Mouse (Mus musculus): ENCODE results near the gene Pbx2. TPM values are rescaled to one million over a fixed set of nuclear protein-coding genes. Genes with fewer than 3 reads are reported as not detected.
A peak's percentile ranks its signal among the peaks of the same experiment; 100 is the strongest.

Gene Pbx2
- polyA plus RNA-seq, 1 experiment, result 66.1 TPM

GRCm38 (mm10) chr17:34615871-34616270, 24.8 kb downstream of the Pbx2 start, which contains the start of gene Egfl8:
Egfl8 (minus strand) TSS chr17:34615971.
- H3K9me3 ChIP-seq (replicated peaks; ENCODE audit: control insufficient read depth, insufficient read depth, low read length, poor library complexity, severe bottlenecking), result no peaks in the 10 kb centered on the region
- H3K9ac ChIP-seq (ENCODE audit: low read depth, poor library complexity, severe bottlenecking), result no peak within 1 kb of the TSS
- no peaks in the 10 kb centered on the region for H3K4me1 ChIP-seq (ENCODE audit: control insufficient read depth, insufficient read depth, low read length)
- no peaks in the 10 kb centered on the region for H3K27me3 ChIP-seq (ENCODE audit: control insufficient read depth, insufficient read depth, low read length, poor library complexity, severe bottlenecking)
- no peak within 1 kb of the TSS for H3K4me3 ChIP-seq (ENCODE audit: low read depth, low read length)
- no peak within 1 kb of the TSS for H3K27ac ChIP-seq (ENCODE audit: insufficient read depth, low read length)
- H3K36me3 ChIP-seq (ENCODE audit: control insufficient read depth, insufficient read depth, low read length, poor library complexity, severe bottlenecking), result no peaks in the 10 kb centered on the region
- TF ChIP-seq POLR2A (IDR thresholded peaks at IDR 0.05; ENCODE audit: insufficient read depth, low read length) (no peak), EP300 (IDR thresholded peaks at IDR 0.05; ENCODE audit: insufficient read depth, low read depth, low read length) (no peak), CTCF (IDR thresholded peaks at IDR 0.05; ENCODE audit: low read depth, low read length) (no peak)

GRCm38 (mm10) chr17:34618999-34619398, 27.9 kb downstream of the Pbx2 start:
- Histone ChIP-seq H3K27me3 (ENCODE audit: control insufficient read depth, insufficient read depth, low read length, poor library complexity, severe bottlenecking) (no peaks in the 10 kb centered on the region), H3K4me1 (ENCODE audit: control insufficient read depth, insufficient read depth, low read length) (no peaks in the 10 kb centered on the region), H3K27ac (ENCODE audit: insufficient read depth, low read length) (no peak overlapping the region), H3K9me3 (replicated peaks; ENCODE audit: control insufficient read depth, insufficient read depth, low read length, poor library complexity, severe bottlenecking) (no peaks in the 10 kb centered on the region), H3K36me3 (ENCODE audit: control insufficient read depth, insufficient read depth, low read length, poor library complexity, severe bottlenecking) (no peaks in the 10 kb centered on the region), H3K9ac (ENCODE audit: low read depth, poor library complexity, severe bottlenecking) (no peak overlapping the region), H3K4me3 (ENCODE audit: low read depth, low read length) (no peak overlapping the region)
- TF ChIP-seq CTCF (IDR thresholded peaks at IDR 0.05; ENCODE audit: low read depth, low read length) (peak; percentile 58), EP300 (IDR thresholded peaks at IDR 0.05; ENCODE audit: insufficient read depth, low read depth, low read length) (0 out of 2 replicates have a peak, but pooled peaks have one; percentile 35), POLR2A (IDR thresholded peaks at IDR 0.05; ENCODE audit: insufficient read depth, low read length) (no peak)

- no peak overlapping the region for H3K9ac ChIP-seq (ENCODE audit: low read depth, poor library complexity, severe bottlenecking)
- peaks cover 1% of the 10 kb centered on the region for H3K4me1 ChIP-seq (ENCODE audit: control insufficient read depth, insufficient read depth, low read length)
- no peak overlapping the region for H3K27ac ChIP-seq (ENCODE audit: insufficient read depth, low read length)
- TF ChIP-seq EP300 (IDR thresholded peaks at IDR 0.05; ENCODE audit: insufficient read depth, low read depth, low read length), result no peak
- TF ChIP-seq CTCF (IDR thresholded peaks at IDR 0.05; ENCODE audit: low read depth, low read length), result no peak
- no peak for TF ChIP-seq POLR2A (IDR thresholded peaks at IDR 0.05; ENCODE audit: insufficient read depth, low read length)
- H3K27me3 ChIP-seq (ENCODE audit: control insufficient read depth, insufficient read depth, low read length, poor library complexity, severe bottlenecking), result no peaks in the 10 kb centered on the region
- no peak overlapping the region for H3K4me3 ChIP-seq (ENCODE audit: low read depth, low read length)
- no peaks in the 10 kb centered on the region for H3K36me3 ChIP-seq (ENCODE audit: control insufficient read depth, insufficient read depth, low read length, poor library complexity, severe bottlenecking)
- no peaks in the 10 kb centered on the region for H3K9me3 ChIP-seq (replicated peaks; ENCODE audit: control insufficient read depth, insufficient read depth, low read length, poor library complexity, severe bottlenecking)
Measured at GRCm38 (mm10) chr17:34621006-34621405, 29.9 kb downstream of the Pbx2 start.

GRCm38 (mm10) chr17:34623161-34623560, 32.1 kb downstream of the Pbx2 start:
- H3K9ac ChIP-seq (ENCODE audit: low read depth, poor library complexity, severe bottlenecking), result no peak overlapping the region
- TF ChIP-seq EP300 (IDR thresholded peaks at IDR 0.05; ENCODE audit: insufficient read depth, low read depth, low read length) (no peak), POLR2A (IDR thresholded peaks at IDR 0.05; ENCODE audit: insufficient read depth, low read length) (no peak), CTCF (IDR thresholded peaks at IDR 0.05; ENCODE audit: low read depth, low read length) (peak; percentile 32)
- H3K4me3 ChIP-seq (ENCODE audit: low read depth, low read length), result no peak overlapping the region
- H3K27me3 ChIP-seq (ENCODE audit: control insufficient read depth, insufficient read depth, low read length, poor library complexity, severe bottlenecking), result no peaks in the 10 kb centered on the region
- H3K4me1 ChIP-seq (ENCODE audit: control insufficient read depth, insufficient read depth, low read length), result peaks cover 1% of the 10 kb centered on the region
- no peaks in the 10 kb centered on the region for H3K36me3 ChIP-seq (ENCODE audit: control insufficient read depth, insufficient read depth, low read length, poor library complexity, severe bottlenecking)
- H3K9me3 ChIP-seq (replicated peaks; ENCODE audit: control insufficient read depth, insufficient read depth, low read length, poor library complexity, severe bottlenecking), result no peaks in the 10 kb centered on the region
- no peak overlapping the region for H3K27ac ChIP-seq (ENCODE audit: insufficient read depth, low read length)

DNA sequence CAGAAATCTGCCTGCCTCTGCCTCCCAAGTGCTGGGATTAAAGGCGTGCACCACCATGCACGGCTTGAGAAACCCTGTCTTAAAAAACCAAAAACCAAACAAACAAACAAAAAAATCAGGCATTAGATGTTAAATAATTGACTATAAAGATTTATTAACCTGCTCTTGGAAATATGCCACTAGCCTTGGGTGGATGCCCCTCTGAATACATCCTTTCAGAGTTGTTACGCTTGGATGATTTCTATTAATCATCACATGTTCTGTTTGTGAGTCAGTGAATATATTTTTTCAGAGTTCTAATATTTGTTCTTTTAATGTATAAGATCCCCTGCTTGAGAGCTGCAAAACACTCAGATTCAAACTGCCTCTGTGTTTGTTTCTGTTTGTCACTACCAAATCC, 33.9 kb downstream of the Pbx2 start:
- Histone ChIP-seq H3K27ac (ENCODE audit: insufficient read depth, low read length) (no peak overlapping the region), H3K36me3 (ENCODE audit: control insufficient read depth, insufficient read depth, low read length, poor library complexity, severe bottlenecking) (no peaks in the 10 kb centered on the region), H3K9ac (ENCODE audit: low read depth, poor library complexity, severe bottlenecking) (no peak overlapping the region), H3K27me3 (ENCODE audit: control insufficient read depth, insufficient read depth, low read length, poor library complexity, severe bottlenecking) (no peaks in the 10 kb centered on the region), H3K4me3 (ENCODE audit: low read depth, low read length) (no peak overlapping the region), H3K4me1 (ENCODE audit: control insufficient read depth, insufficient read depth, low read length) (peaks cover 1% of the 10 kb centered on the region), H3K9me3 (replicated peaks; ENCODE audit: control insufficient read depth, insufficient read depth, low read length, poor library complexity, severe bottlenecking) (no peaks in the 10 kb centered on the region)
- no peak for TF ChIP-seq POLR2A (IDR thresholded peaks at IDR 0.05; ENCODE audit: insufficient read depth, low read length)
- no peak for TF ChIP-seq CTCF (IDR thresholded peaks at IDR 0.05; ENCODE audit: low read depth, low read length)
- no peak for TF ChIP-seq EP300 (IDR thresholded peaks at IDR 0.05; ENCODE audit: insufficient read depth, low read depth, low read length)

GRCm38 (mm10) chr17:34626062-34626772, 35.2 kb downstream of the Pbx2 start:
- Histone ChIP-seq H3K4me3 (ENCODE audit: low read depth, low read length) (peak overlapping the region; percentile 85), H3K9me3 (replicated peaks; ENCODE audit: control insufficient read depth, insufficient read depth, low read length, poor library complexity, severe bottlenecking) (no peaks in the 10 kb centered on the region), H3K4me1 (ENCODE audit: control insufficient read depth, insufficient read depth, low read length) (peaks cover 1% of the 10 kb centered on the region), H3K36me3 (ENCODE audit: control insufficient read depth, insufficient read depth, low read length, poor library complexity, severe bottlenecking) (no peaks in the 10 kb centered on the region), H3K27ac (ENCODE audit: insufficient read depth, low read length) (no peak overlapping the region), H3K27me3 (ENCODE audit: control insufficient read depth, insufficient read depth, low read length, poor library complexity, severe bottlenecking) (peaks cover 4% of the 10 kb centered on the region; the same call in 1 of the 2 replicates), H3K9ac (ENCODE audit: low read depth, poor library complexity, severe bottlenecking) (peak overlapping the region; percentile 73)
- TF ChIP-seq EP300 (IDR thresholded peaks at IDR 0.05; ENCODE audit: insufficient read depth, low read depth, low read length) (no peak), POLR2A (IDR thresholded peaks at IDR 0.05; ENCODE audit: insufficient read depth, low read length) (no peak), CTCF (IDR thresholded peaks at IDR 0.05; ENCODE audit: low read depth, low read length) (no peak)
